Mouse (Mus musculus): ENCODE measurements around the gene Gm17387. TPM values are rescaled to one million over a fixed set of nuclear protein-coding genes. Genes with fewer than 3 reads are reported as not detected.

Gene Gm17387
- total RNA-seq (2014; rRNA removed), result not detected in 2 replicates
- polyA plus RNA-seq (2015; fragmentation: Nextera tagmentation; extraction: Ambion mirVana), result not detected in 2 replicates

DNA sequence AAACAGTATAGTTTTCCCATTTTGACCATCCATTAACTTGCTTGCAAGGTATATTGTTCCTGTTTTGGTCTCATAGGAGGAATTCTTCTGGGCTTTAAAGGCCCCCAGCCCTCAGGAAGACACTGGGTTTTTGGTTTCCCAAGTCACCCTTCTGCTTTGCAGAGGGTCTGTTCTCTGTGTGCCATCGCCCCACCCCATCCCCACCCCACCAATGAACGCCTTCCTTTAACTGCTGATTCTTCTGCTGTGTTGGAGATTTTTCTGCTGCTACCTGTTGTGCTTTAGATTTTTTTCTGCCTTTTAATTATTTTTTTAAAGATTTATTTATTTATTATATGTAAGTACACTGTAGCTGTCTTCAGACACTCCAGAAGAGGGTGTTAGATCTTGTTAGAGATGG is at the start of gene Gm17387:
TSS of gene Gm17387 (plus strand) at position 301 of the 400 bp plus-strand sequence.
- ATAC-seq (ENCODE audit: low FRiP score) (no peak), DNase-seq (ENCODE audit: low spot score) (no peak)
- Histone ChIP-seq H3K4me1 (ENCODE audit: insufficient read depth, low read length) (no peaks in the 10 kb centered on the region), H3K27me3 (ENCODE audit: insufficient read depth, low read length) (no peaks in the 10 kb centered on the region), H3K27ac (ENCODE audit: low read depth, low read length) (no peak within 1 kb of the TSS), H3K4me3 (ENCODE audit: low read depth, low read length) (no peak within 1 kb of the TSS), H3K4me2 (ENCODE audit: low read depth, low read length, poor library complexity, severe bottlenecking) (no peak within 1 kb of the TSS), H3K9me3 (ENCODE audit: low read length) (no peaks in the 10 kb centered on the region), H3K36me3 (ENCODE audit: insufficient read depth, low read length) (no peaks in the 10 kb centered on the region), H3K9ac (replicated peaks; ENCODE audit: low read length, poor library complexity, severe bottlenecking) (no peak within 1 kb of the TSS)
- 92% methylated on average over 2 of the region's 2 CpGs for WGBS
- no peak for TF ChIP-seq CTCF (IDR thresholded peaks at IDR 0.05)

DNA sequence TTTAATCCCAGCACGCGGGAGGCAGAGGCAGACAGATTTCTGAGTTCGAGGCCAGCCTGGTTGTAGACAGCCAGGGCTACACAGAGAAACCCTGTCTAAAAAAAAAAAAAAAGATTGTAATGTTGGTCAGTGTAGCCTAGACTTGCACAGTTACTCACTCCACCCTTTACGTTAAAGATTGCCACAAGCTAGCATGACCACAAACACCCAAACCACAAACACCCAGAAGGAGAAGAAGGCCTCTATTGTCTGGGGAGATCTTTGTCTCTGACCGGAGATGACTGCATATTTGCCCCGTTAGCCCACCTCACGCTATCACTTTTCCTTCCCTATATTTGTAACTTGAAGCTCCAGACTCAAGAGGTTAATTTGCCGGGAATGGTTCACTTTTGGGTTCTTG is 47.2 kb upstream of the Gm17387 start:
- Histone ChIP-seq H3K27ac (ENCODE audit: low read depth, low read length) (no peak overlapping the region), H3K4me2 (ENCODE audit: low read depth, low read length, poor library complexity, severe bottlenecking) (no peak overlapping the region), H3K4me3 (ENCODE audit: low read depth, low read length) (no peak overlapping the region), H3K9me3 (ENCODE audit: low read length) (no peaks in the 10 kb centered on the region), H3K9ac (replicated peaks; ENCODE audit: low read length, poor library complexity, severe bottlenecking) (no peak overlapping the region), H3K27me3 (ENCODE audit: insufficient read depth, low read length) (no peaks in the 10 kb centered on the region), H3K36me3 (ENCODE audit: insufficient read depth, low read length) (no peaks in the 10 kb centered on the region), H3K4me1 (ENCODE audit: insufficient read depth, low read length) (no peaks in the 10 kb centered on the region)
- no peak for ATAC-seq (ENCODE audit: low FRiP score)
- no peak for TF ChIP-seq CTCF (IDR thresholded peaks at IDR 0.05)
- DNase-seq (ENCODE audit: low spot score), result no peak
- WGBS, result 95% methylated on average over 8 of the region's 8 CpGs

DNA sequence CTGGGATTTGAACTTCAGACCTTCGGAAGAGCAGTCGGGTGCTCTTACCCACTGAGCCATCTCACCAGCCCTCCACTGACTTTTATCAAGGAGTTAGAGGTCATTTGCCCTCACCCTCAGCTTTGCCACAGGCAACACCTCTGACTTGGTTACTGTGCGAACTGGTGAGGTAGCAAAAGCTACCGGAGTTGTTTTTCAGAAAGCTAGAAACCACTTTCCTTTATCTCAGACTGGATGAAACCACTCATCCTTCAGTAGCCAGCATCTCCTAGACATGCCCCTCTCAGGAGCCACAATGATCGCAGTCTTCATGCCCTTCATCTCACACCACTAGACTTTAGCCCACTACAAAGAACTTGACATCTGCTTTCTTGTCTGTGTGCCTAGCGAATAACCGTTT is 46.0 kb upstream of the Gm17387 start:
- Histone ChIP-seq H3K4me1 (ENCODE audit: insufficient read depth, low read length) (no peaks in the 10 kb centered on the region), H3K9ac (replicated peaks; ENCODE audit: low read length, poor library complexity, severe bottlenecking) (no peak overlapping the region), H3K27me3 (ENCODE audit: insufficient read depth, low read length) (no peaks in the 10 kb centered on the region), H3K4me2 (ENCODE audit: low read depth, low read length, poor library complexity, severe bottlenecking) (no peak overlapping the region), H3K27ac (ENCODE audit: low read depth, low read length) (no peak overlapping the region), H3K36me3 (ENCODE audit: insufficient read depth, low read length) (no peaks in the 10 kb centered on the region), H3K9me3 (ENCODE audit: low read length) (no peaks in the 10 kb centered on the region), H3K4me3 (ENCODE audit: low read depth, low read length) (no peak overlapping the region)
- ATAC-seq (ENCODE audit: low FRiP score) (no peak), DNase-seq (ENCODE audit: low spot score) (no peak)
- WGBS, result 91% methylated on average over 7 of the region's 7 CpGs
- no peak for TF ChIP-seq CTCF (IDR thresholded peaks at IDR 0.05)

DNA sequence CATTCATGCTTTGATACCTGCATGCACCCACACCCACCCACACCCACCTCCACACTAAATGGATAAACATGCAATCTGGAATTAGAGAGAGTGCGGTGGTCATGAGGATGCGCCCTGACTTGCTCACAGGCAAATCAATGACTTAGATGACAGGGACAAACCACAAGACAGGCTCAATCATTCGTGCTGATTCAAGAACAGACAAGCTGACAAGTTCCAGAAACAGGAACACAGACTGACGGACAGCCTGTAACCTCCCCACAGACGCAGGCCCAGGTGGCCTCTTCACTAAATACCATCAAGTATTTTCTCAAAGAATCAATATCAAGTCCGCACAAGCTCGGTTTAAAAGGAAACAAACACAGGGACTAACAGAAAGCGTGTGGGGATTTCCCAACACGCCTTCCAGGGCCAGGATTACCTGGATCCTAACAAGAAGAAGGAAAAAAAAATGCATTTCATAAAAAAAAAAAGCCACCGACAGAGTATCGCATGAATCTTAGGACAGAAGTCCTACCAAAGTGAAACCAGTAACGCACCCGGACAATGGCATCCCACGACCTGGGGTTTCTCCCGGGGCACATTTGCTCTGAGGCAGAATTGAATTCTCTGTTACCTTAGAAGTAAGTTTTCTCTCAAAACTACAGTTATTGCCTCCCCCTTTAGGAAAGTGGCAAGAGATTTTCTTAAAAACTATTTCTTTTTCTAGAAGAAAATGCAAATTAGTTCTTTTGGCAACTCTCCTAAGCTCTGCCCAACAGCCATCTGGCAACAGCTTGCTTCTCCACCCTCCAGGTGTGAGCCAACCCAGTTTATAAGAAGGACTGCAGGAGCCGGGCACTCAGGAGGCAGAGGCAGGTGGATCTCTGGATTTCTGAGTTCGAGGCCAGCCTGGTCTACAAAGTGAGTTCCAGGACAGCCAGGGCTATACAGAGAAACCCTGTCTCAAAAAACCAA is 41.5 kb upstream of the Gm17387 start:
- no peak for ATAC-seq (ENCODE audit: low FRiP score)
- no peak for TF ChIP-seq CTCF (IDR thresholded peaks at IDR 0.05)

DNA sequence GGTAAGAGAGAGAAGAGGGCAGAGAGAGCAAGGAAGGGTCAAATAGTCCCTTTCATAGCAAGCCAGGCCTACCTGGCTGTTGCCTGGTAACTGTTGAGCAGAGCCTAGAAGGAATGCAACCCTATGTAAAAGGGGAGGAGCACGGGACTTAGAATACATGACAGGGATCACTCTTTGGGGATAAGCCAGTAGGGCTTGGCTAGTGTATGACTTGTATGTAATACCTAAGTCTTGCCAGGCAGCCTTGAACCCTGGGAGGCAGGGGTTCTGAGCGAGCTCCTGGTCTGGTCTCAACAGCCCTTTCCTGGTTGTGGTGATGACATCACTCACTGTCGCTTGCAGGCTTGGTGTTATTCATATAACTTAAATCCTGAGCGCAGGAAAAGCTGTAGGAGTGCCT is 39.9 kb upstream of the Gm17387 start:
- no peak for ATAC-seq (ENCODE audit: low FRiP score)
- Histone ChIP-seq H3K36me3 (ENCODE audit: insufficient read depth, low read length) (no peaks in the 10 kb centered on the region), H3K4me2 (ENCODE audit: low read depth, low read length, poor library complexity, severe bottlenecking) (no peak overlapping the region), H3K4me1 (ENCODE audit: insufficient read depth, low read length) (no peaks in the 10 kb centered on the region), H3K27ac (ENCODE audit: low read depth, low read length) (no peak overlapping the region), H3K9me3 (ENCODE audit: low read length) (no peaks in the 10 kb centered on the region), H3K27me3 (ENCODE audit: insufficient read depth, low read length) (no peaks in the 10 kb centered on the region), H3K9ac (replicated peaks; ENCODE audit: low read length, poor library complexity, severe bottlenecking) (no peak overlapping the region), H3K4me3 (ENCODE audit: low read depth, low read length) (no peak overlapping the region)
- no peak for DNase-seq (ENCODE audit: low spot score)
- 87% methylated on average over 4 of the region's 4 CpGs for WGBS
- no peak for TF ChIP-seq CTCF (IDR thresholded peaks at IDR 0.05)

More for the DNA sequence above, 41.5 kb upstream of the Gm17387 start:
- Histone ChIP-seq H3K27me3 (ENCODE audit: insufficient read depth, low read length) (no peaks in the 10 kb centered on the region), H3K4me3 (ENCODE audit: low read depth, low read length) (no peak overlapping the region), H3K27ac (ENCODE audit: low read depth, low read length) (no peak overlapping the region), H3K4me1 (ENCODE audit: insufficient read depth, low read length) (no peaks in the 10 kb centered on the region), H3K4me2 (ENCODE audit: low read depth, low read length, poor library complexity, severe bottlenecking) (no peak overlapping the region), H3K9ac (replicated peaks; ENCODE audit: low read length, poor library complexity, severe bottlenecking) (no peak overlapping the region), H3K36me3 (ENCODE audit: insufficient read depth, low read length) (no peaks in the 10 kb centered on the region), H3K9me3 (ENCODE audit: low read length) (no peaks in the 10 kb centered on the region)
- WGBS, result 87% methylated on average over 17 of the region's 17 CpGs
- DNase-seq (ENCODE audit: low spot score), result no peak

DNA sequence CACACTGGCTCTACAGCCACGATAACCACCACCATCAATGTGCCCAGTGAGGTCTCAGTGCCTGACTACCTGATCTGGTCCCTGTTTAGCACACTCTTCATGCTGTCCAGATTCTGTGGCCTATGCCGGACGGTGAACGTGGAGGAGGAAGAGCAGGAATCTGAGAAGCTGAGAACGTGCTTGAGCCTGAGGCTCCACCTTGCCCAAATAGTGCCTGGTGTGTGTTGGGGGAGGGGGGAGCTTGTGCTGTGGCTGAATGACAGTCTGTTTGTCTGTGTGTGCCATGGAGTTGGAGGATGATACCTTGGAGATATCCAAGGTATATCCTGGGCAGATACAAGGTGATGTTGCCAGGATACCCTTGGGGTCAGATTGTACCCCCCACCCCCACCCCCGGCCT is 38.7 kb upstream of the Gm17387 start:
- H3K36me3 ChIP-seq (ENCODE audit: insufficient read depth, low read length), result no peaks in the 10 kb centered on the region
- DNase-seq (ENCODE audit: low spot score) (no peak), ATAC-seq (ENCODE audit: low FRiP score) (no peak)
- H3K4me2 ChIP-seq (ENCODE audit: low read depth, low read length, poor library complexity, severe bottlenecking), result no peak overlapping the region
- H3K4me1 ChIP-seq (ENCODE audit: insufficient read depth, low read length), result no peaks in the 10 kb centered on the region
- no peak overlapping the region for H3K9ac ChIP-seq (replicated peaks; ENCODE audit: low read length, poor library complexity, severe bottlenecking)
- no peak overlapping the region for H3K27ac ChIP-seq (ENCODE audit: low read depth, low read length)
- no peak for TF ChIP-seq CTCF (IDR thresholded peaks at IDR 0.05)
- 75% methylated on average over 6 of the region's 6 CpGs for WGBS
- no peak overlapping the region for H3K4me3 ChIP-seq (ENCODE audit: low read depth, low read length)
- H3K9me3 ChIP-seq (ENCODE audit: low read length), result no peaks in the 10 kb centered on the region
- no peaks in the 10 kb centered on the region for H3K27me3 ChIP-seq (ENCODE audit: insufficient read depth, low read length)

Data from midbrain, postnatal 0 days (tissue).